Mouse (Mus musculus) embryonic facial prominence, embryonic 11.5 days (tissue): ENCODE measurements around the gene Tex13b. TPM values are rescaled to one million over a fixed set of nuclear protein-coding genes. Genes with fewer than 3 reads are reported as not detected.
"Not testable (repeated sequence)": the region's sequence is repeated elsewhere in the genome, so short reads cannot be mapped to it uniquely, and the experiment has no call there.

ENCODE experiments used
- ATAC-seq: fragments of 200-750 bp; cut with Nextera tagmentation; replicated peaks from 2 replicates; pipeline ENCODE4 v1.8.0; 2017; ENCODE audit warnings: low read depth; ENCODE audit not compliant: insufficient number of reproducible peaks, low FRiP score, low TSS enrichment
- DNase-seq: peaks from one replicate; pipeline ENCODE4 v3.0.0-alpha.2; 2015; ENCODE audit warnings: low spot score
- H3K27ac ChIP-seq: fragments of 300-500 bp; sonication (generic); replicated peaks from 2 replicates; pipeline ENCODE4 v1.5.1; 2014; ENCODE audit warnings: mild to moderate bottlenecking, low read depth, low read length, control low read depth
- H3K27me3 ChIP-seq: fragments of 300-500 bp; sonication (generic); 2 replicates; pipeline ENCODE4 v1.6.1; 2014; ENCODE audit warnings: mild to moderate bottlenecking, low read length, moderate library complexity, mixed read lengths; ENCODE audit not compliant: control insufficient read depth, insufficient read depth
- H3K36me3 ChIP-seq: fragments of 300-500 bp; sonication (generic); replicated peaks from 2 replicates; pipeline ENCODE4 v1.6.1; 2014; ENCODE audit warnings: low read depth, mild to moderate bottlenecking, low read length, moderate library complexity, mixed read lengths; ENCODE audit not compliant: control insufficient read depth, insufficient read depth
- H3K4me1 ChIP-seq: fragments of 300-500 bp; sonication (generic); 2 replicates; pipeline ENCODE4 v1.6.1; 2014; ENCODE audit warnings: low read length, mixed read lengths; ENCODE audit not compliant: control insufficient read depth, insufficient read depth
- H3K4me2 ChIP-seq: fragments of 300-500 bp; sonication (generic); 2 replicates; pipeline ENCODE4 v1.6.1; 2014; ENCODE audit warnings: low read depth, mild to moderate bottlenecking, control low read depth, low read length, moderate library complexity
- H3K4me3 ChIP-seq: fragments of 300-500 bp; sonication (generic); 2 replicates; pipeline ENCODE4 v1.5.1; 2014; ENCODE audit warnings: low read depth, low read length, control low read depth
- H3K9ac ChIP-seq: fragments of 300-500 bp; sonication (generic); replicated peaks from 2 replicates; pipeline ENCODE4 v1.6.1; 2014; ENCODE audit warnings: mild to moderate bottlenecking, control low read depth, low read length
- H3K9me3 ChIP-seq: fragments of 300-500 bp; sonication (generic); replicated peaks from 2 replicates; pipeline ENCODE4 v1.6.1; 2016; ENCODE audit warnings: mild to moderate bottlenecking, low read length, inconsistent platforms, mixed read lengths; ENCODE audit not compliant: control insufficient read depth
- WGBS: fragments of 180-500 bp; shearing (Covaris S2); extraction: QIAGEN DNeasy Blood & Tissue Kit; methylation state at CpG from one replicate; pipeline ENCODE4 v1.1.7; 2014; 5-methylcytosine and 5-hydroxymethylcytosine counted together
- polyA plus RNA-seq: library from polyadenylated mRNA; unstranded; fragments of >200 nt; fragmentation: Nextera tagmentation; extraction: Ambion mirVana; gene quantifications from 2 replicates; pipeline ENCODE4 v1.2.1, GENCODE M21; 2014

Gene Tex13b
- polyA plus RNA-seq, result not detected in 2 replicates

DNA sequence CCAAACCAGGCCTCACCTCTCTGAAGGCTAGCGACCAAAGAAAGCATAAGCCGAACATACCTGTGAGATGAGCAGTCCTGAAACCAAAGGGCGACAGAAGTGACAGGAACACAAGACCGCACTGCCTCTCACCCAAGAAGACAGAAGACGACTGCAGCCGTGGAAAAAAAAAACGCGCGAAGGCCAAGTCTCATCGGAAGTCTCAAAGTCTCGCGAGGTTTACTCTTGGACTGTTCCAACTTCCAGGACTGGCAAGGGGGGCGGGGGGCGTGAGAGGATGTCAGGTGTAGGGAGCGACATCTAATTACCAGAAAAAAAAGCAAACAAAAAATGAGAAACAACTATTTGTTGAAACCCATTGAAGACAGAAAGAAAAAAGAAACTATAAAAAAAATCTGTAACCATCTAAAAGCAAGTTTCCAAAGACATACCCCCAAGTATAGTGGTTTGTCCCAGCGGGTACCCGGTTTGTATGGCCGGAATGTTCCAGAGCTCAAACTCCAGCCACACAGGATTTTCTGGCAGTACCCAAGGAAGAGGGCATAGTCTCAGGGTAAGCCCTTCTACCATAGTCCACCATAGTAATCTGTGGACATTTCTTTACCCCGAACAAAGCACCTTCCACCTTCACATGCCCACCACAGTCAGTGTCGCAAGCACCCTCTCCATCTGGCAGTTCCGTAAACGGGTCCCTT is at the start of gene Tex13b:
TSS of gene Tex13b (minus strand) at position 122 of the 695 bp plus-strand sequence.
- no peak within 1 kb of the TSS for H3K4me2 ChIP-seq
- no peak within 1 kb of the TSS for H3K9ac ChIP-seq
- no peak within 1 kb of the TSS for H3K4me3 ChIP-seq
- no peaks in the 10 kb centered on the region for H3K9me3 ChIP-seq
- H3K36me3 ChIP-seq, result no peaks in the 10 kb centered on the region
- 94% methylated on average over 22 of the region's 22 CpGs for WGBS
- no peak within 1 kb of the TSS for H3K27ac ChIP-seq
- DNase-seq, result no peak
- H3K27me3 ChIP-seq, result no peaks in the 10 kb centered on the region
- H3K4me1 ChIP-seq, result no peaks in the 10 kb centered on the region
- no peak for ATAC-seq

DNA sequence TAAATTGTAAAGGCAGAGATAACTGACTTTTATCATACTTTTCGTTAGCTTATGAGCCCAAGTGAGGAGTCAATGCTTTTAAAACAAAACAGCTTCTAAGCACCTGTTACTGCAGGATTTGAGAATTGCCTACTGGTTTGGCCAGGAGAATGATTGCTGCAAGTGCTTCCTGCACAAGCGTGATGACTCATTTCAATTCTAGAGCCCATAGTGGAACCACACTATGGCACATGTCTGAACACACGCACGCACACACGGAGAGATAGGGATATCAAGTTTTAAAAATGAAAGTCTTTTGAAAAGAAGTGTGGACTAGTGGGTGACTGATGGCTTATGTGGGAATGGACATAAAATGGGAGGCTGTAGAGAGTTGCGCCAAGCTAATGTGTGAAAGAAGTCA is 49.5 kb upstream of the Tex13b start:
- ATAC-seq (no peak), DNase-seq (no peak)
- Histone ChIP-seq H3K9ac (no peak overlapping the region), H3K9me3 (no peaks in the 10 kb centered on the region), H3K27me3 (no peaks in the 10 kb centered on the region), H3K27ac (no peak overlapping the region), H3K4me1 (no peaks in the 10 kb centered on the region), H3K36me3 (no peaks in the 10 kb centered on the region), H3K4me2 (no peak overlapping the region), H3K4me3 (no peak overlapping the region)
- WGBS, result 89% methylated on average over 6 of the region's 6 CpGs

DNA sequence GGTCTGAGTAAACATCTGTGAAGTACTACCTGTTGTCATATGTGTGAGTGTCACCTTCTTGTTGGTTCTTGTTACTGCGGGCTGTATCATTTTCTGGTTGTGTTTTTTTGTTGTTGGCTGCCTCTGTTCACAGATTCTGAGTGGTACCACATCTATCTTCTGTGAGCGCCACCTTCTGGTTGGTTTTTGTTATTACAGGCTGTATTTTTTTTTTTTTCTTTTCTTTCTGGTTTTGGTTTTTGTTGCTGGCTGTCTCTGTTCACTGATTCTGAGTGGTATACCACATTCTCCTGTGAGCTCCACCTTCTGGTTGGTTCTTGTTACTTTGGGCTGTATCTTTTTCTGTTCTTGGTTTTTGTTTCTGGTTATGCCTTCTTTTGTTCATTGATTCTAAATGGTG is 44.2 kb upstream of the Tex13b start:
- Histone ChIP-seq H3K9me3 (no peaks in the 10 kb centered on the region), H3K4me2 (no peak overlapping the region), H3K36me3 (no peaks in the 10 kb centered on the region), H3K4me3 (no peak overlapping the region), H3K4me1 (no peaks in the 10 kb centered on the region), H3K27me3 (no peaks in the 10 kb centered on the region), H3K9ac (no peak overlapping the region), H3K27ac (no peak overlapping the region)
- ATAC-seq (no peak), DNase-seq (peak; percentile 45)
- WGBS, result 46% methylated on average over 2 of the region's 2 CpGs

DNA sequence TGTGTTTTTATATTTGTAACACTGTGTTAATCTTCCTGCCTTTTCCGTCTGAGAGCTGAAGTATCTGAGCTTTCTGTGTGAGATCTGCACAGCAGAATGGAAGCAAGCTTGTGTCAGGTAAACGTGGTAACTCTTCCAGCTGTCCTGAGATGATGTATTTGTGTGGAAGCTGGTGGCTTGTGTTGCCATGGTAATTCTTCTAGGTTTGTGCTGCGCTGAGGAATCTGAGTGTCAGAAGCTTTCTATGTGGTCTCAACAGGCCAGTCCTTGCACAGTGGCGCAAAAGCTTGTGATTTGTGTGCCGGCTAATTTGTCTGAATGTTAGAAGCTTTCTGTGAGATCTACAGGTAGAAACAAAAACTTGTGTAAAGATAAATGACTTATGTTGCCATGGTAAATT is 43.8 kb upstream of the Tex13b start:
- H3K4me3 ChIP-seq, H3K27ac ChIP-seq, H3K9ac ChIP-seq, H3K4me1 ChIP-seq, H3K36me3 ChIP-seq, H3K4me2 ChIP-seq, ATAC-seq, H3K27me3 ChIP-seq, H3K9me3 ChIP-seq, DNase-seq: not testable (repeated sequence)
- WGBS, result 73% methylated on average over 5 of the region's 5 CpGs

DNA sequence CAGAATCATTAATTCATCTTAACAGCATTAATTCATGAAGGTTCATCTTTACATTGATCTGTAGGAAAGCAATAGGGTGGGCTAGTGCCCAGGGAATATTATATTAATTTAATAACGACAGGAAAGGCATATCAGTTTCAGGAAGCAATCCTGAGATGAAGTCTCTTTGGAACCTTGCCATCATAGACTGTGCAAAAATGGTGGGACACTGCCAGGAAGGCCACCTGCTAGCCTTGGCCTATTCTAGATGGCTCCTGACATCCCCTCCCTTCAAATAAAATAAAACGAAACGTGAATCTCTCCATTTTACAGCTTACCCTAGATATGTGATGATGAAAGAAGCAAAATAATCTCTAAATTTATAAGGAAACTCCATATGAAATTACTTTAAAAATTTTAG is 41.3 kb upstream of the Tex13b start:
- WGBS, result 72% methylated on average over 3 of the region's 3 CpGs
- Histone ChIP-seq H3K27me3 (no peaks in the 10 kb centered on the region), H3K9ac (no peak overlapping the region), H3K27ac (no peak overlapping the region), H3K36me3 (no peaks in the 10 kb centered on the region), H3K4me3 (no peak overlapping the region), H3K4me1 (no peaks in the 10 kb centered on the region), H3K4me2 (no peak overlapping the region), H3K9me3 (no peaks in the 10 kb centered on the region)
- DNase-seq, result no peak
- no peak for ATAC-seq

DNA sequence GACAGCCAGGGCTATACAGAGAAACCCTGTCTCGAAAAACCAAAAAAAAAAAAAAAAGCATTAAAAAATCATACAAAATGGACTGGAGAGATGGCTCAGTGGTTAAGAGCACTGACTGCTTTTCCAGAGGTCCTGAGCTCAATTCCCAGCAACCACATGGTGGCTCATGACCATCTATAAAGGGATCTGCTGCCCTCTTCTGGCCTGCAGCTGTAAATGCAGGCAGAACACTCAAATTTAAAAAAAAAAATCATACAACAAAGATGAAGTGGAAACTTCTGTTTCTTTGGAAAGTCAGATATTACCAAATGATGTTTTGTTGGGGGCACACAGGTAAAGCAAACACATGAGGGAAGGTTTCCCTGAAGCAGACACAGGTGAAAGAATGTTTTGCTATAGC is 32.2 kb upstream of the Tex13b start:
- not testable (repeated sequence) for H3K4me2 ChIP-seq, H3K4me1 ChIP-seq, H3K36me3 ChIP-seq, H3K27me3 ChIP-seq, H3K9me3 ChIP-seq, H3K27ac ChIP-seq, H3K4me3 ChIP-seq, H3K9ac ChIP-seq, DNase-seq, ATAC-seq
- no CpG with 5 or more reads among the region's 1 CpGs for WGBS

DNA sequence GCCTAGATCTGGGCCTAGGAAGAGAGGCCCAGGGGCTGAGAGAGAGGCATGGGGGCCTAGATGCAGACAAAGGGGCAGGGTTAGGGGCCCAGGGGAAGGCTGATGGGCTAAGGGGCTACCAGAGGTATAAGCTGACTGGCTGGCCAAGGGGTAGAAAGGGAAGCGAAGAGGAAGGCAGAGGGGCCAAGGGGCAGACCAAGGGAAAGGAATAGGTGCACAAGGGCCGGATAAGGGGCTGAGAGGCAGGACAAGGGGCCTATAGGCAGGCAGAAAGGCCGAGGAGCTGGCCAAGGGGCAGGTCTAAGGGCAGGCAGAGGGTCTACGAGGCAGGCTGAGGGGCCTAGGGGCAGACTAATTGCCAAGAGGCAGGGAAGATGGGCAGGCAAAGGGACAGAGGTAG is 26.7 kb upstream of the Tex13b start:
- DNase-seq (no peak), ATAC-seq (no peak)
- no peak overlapping the region for H3K4me3 ChIP-seq
- 62% methylated on average over 4 of the region's 4 CpGs for WGBS
- no peaks in the 10 kb centered on the region for H3K9me3 ChIP-seq
- H3K4me1 ChIP-seq, result no peaks in the 10 kb centered on the region
- H3K36me3 ChIP-seq, result no peaks in the 10 kb centered on the region
- H3K4me2 ChIP-seq, result no peak overlapping the region
- no peaks in the 10 kb centered on the region for H3K27me3 ChIP-seq
- no peak overlapping the region for H3K27ac ChIP-seq
- H3K9ac ChIP-seq, result no peak overlapping the region

DNA sequence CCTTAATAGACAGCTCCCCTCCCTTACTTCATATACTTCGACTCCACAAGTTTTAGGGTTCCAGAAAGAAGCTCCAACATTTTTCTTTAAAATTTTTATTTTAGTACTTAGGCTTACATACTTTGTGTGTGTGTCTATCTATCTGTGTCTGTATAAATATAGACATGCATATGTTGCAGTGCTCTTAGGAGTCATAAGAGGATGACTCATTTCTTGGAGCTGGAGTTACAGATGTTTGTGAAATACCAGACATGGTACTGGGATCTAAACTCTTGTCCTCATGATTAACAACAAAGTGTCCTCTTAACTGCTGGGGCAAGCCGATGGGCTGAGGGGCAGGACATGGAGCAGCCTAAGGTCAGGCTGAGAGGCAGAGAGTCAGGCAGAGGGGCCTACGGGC is 24.8 kb upstream of the Tex13b start:
- H3K9me3 ChIP-seq, result no peaks in the 10 kb centered on the region
- H3K4me3 ChIP-seq, result no peak overlapping the region
- no peak overlapping the region for H3K9ac ChIP-seq
- no peak overlapping the region for H3K27ac ChIP-seq
- H3K4me1 ChIP-seq, result no peaks in the 10 kb centered on the region
- no peaks in the 10 kb centered on the region for H3K36me3 ChIP-seq
- ATAC-seq (no peak), DNase-seq (no peak)
- H3K27me3 ChIP-seq, result no peaks in the 10 kb centered on the region
- WGBS, result 70% methylated on average over 3 of the region's 3 CpGs
- no peak overlapping the region for H3K4me2 ChIP-seq
